Mouse (Mus musculus): ENCODE measurements around the gene Inpp5d.

DNA sequence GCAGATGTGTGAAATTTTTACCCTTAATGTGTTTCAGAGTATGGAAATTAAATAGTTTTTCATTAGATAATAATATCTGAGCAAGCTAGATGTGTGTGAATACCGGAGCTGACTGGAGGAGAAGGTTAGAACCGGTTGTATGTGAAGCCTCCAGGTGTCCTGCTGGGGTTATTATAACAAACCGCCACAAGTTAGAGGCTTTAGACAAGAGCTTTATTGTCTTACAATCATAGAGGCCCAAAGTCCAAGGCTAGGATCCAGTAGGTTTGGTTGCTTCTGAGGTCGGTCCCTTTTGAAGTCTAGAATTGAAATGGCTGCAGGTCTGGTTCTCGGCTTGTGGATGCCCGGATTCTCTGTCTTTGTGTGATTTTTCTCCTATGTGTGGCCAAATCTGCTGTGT is 41.1 kb upstream of the Inpp5d start:
- TF ChIP-seq CTCF (IDR thresholded peaks at IDR 0.05; ENCODE audit: low read depth), result no peak
- TF ChIP-seq EP300 (IDR thresholded peaks at IDR 0.05; ENCODE audit: low read depth), result no peak
